Mouse (Mus musculus) retina, adult 2 months (tissue): Measurements from ENCODE around the gene Dnah12.
A peak's percentile ranks its signal among the peaks of the same experiment; 100 is the strongest.
"Not testable (repeated sequence)": the region's sequence is repeated elsewhere in the genome, so short reads cannot be mapped to it uniquely, and the experiment has no call there.

Source experiments
- DNase-seq: peaks from one replicate; pipeline ENCODE4 v3.0.0-alpha.2; 2012; ENCODE audit warnings: low read depth, low spot score

Gene Dnah12

GRCm38 (mm10) chr14:26692974-26693373 is at the start of gene Dnah12:
Dnah12 (plus strand) TSS chr14:26693274.
- no peak for DNase-seq

GRCm38 (mm10) chr14:26645989-26646650 is 47.0 kb upstream of the Dnah12 start:
- DNase-seq: no peak

- DNase-seq: no peak
Measured at GRCm38 (mm10) chr14:26647811-26648210, 45.3 kb upstream of the Dnah12 start.

GRCm38 (mm10) chr14:26651901-26652300 is 41.2 kb upstream of the Dnah12 start:
- DNase-seq: no peak

- no peak for DNase-seq
Measured at GRCm38 (mm10) chr14:26658178-26658577, 34.9 kb upstream of the Dnah12 start.

GRCm38 (mm10) chr14:26660233-26660632 is 32.8 kb upstream of the Dnah12 start:
- no peak for DNase-seq

- DNase-seq: no peak
Measured at GRCm38 (mm10) chr14:26662016-26662415, 31.1 kb upstream of the Dnah12 start.

GRCm38 (mm10) chr14:26662488-26662887 is 30.6 kb upstream of the Dnah12 start:
- no peak for DNase-seq

- DNase-seq: no peak
Measured at GRCm38 (mm10) chr14:26663851-26664250, 29.2 kb upstream of the Dnah12 start.

- DNase-seq: no peak
Measured at GRCm38 (mm10) chr14:26667991-26668370, 25.1 kb upstream of the Dnah12 start.

- DNase-seq: no peak
Measured at GRCm38 (mm10) chr14:26668371-26669291, 24.4 kb upstream of the Dnah12 start.

GRCm38 (mm10) chr14:26669292-26670073 is 23.6 kb upstream of the Dnah12 start, which contains the start of gene Pde12:
Pde12 (minus strand) TSS chr14:26669883.
- peak; percentile 89 for DNase-seq

GRCm38 (mm10) chr14:26670964-26671363 is 22.1 kb upstream of the Dnah12 start:
- DNase-seq: no peak

GRCm38 (mm10) chr14:26671870-26672615 is 21.0 kb upstream of the Dnah12 start:
- DNase-seq: not testable (repeated sequence)

GRCm38 (mm10) chr14:26674476-26675169 is 18.5 kb upstream of the Dnah12 start:
- DNase-seq: not testable (repeated sequence)

- no peak for DNase-seq
Measured at GRCm38 (mm10) chr14:26675371-26675770, 17.7 kb upstream of the Dnah12 start.

- no peak for DNase-seq
Measured at GRCm38 (mm10) chr14:26675791-26676190, 17.3 kb upstream of the Dnah12 start.

- no peak for DNase-seq
Measured at GRCm38 (mm10) chr14:26690727-26691126, 2.3 kb upstream of the Dnah12 start.

GRCm38 (mm10) chr14:26691363-26691762 is 1.7 kb upstream of the Dnah12 start:
- DNase-seq: no peak

- no peak for DNase-seq
Measured at GRCm38 (mm10) chr14:26697912-26698311, 4.8 kb downstream of the Dnah12 start.

- DNase-seq: not testable (repeated sequence)
Measured at GRCm38 (mm10) chr14:26705246-26705645, 12.2 kb downstream of the Dnah12 start.
